Mouse (Mus musculus) forebrain, embryonic 14.5 days (tissue): Measurements from ENCODE around the gene Fstl4. TPM values are rescaled to one million over a fixed set of nuclear protein-coding genes. Genes with fewer than 3 reads are reported as not detected.

Source experiments
- ATAC-seq: fragments of 200-750 bp; cut with Nextera tagmentation; 2 replicates; pipeline ENCODE4 v1.8.0; 2017; ENCODE audit warnings: mild to moderate bottlenecking, moderate library complexity
- DNase-seq: peaks from one replicate; pipeline ENCODE4 v3.0.0-alpha.2; 2015; ENCODE audit warnings: low spot score
- H3K27ac ChIP-seq: fragments of 300-500 bp; sonication (generic); 2 replicates; pipeline ENCODE4 v1.5.1; 2014; ENCODE audit warnings: low read depth, mild to moderate bottlenecking, control low read depth, low read length, moderate library complexity
- H3K27me3 ChIP-seq: fragments of 300-500 bp; sonication (generic); replicated peaks from 2 replicates; pipeline ENCODE4 v1.6.1; 2014; ENCODE audit warnings: low read length, control low read depth, mixed read lengths; ENCODE audit not compliant: control insufficient read depth, insufficient read depth
- H3K36me3 ChIP-seq: fragments of 300-500 bp; sonication (generic); 2 replicates; pipeline ENCODE4 v1.6.1; 2014; ENCODE audit warnings: low read length, control low read depth; ENCODE audit not compliant: control insufficient read depth, insufficient read depth
- H3K4me1 ChIP-seq: fragments of 300-500 bp; sonication (generic); 2 replicates; pipeline ENCODE4 v1.6.1; 2014; ENCODE audit warnings: antibody characterized with exemption, low read length, control low read depth; ENCODE audit not compliant: control insufficient read depth, insufficient read depth
- H3K4me2 ChIP-seq: fragments of 300-500 bp; sonication (generic); 2 replicates; pipeline ENCODE4 v1.6.1; 2014; ENCODE audit warnings: mild to moderate bottlenecking, control low read depth, low read length
- H3K4me3 ChIP-seq: fragments of 300-500 bp; sonication (generic); 2 replicates; pipeline ENCODE4 v1.5.1; 2014; ENCODE audit warnings: low read depth, low read length, control low read depth
- H3K9ac ChIP-seq: fragments of 300-500 bp; sonication (generic); 2 replicates; pipeline ENCODE4 v1.6.1; 2014; ENCODE audit warnings: mild to moderate bottlenecking, low read length, control low read depth, moderate library complexity
- H3K9me3 ChIP-seq: fragments of 300-500 bp; sonication (generic); replicated peaks from 2 replicates; pipeline ENCODE4 v1.6.1; 2016; ENCODE audit warnings: low read length, control low read depth, mixed read lengths; ENCODE audit not compliant: control insufficient read depth
- WGBS: fragments of 180-500 bp; shearing (Covaris S2); extraction: QIAGEN DNeasy Blood & Tissue Kit; methylation state at CpG from one replicate; pipeline ENCODE4 v1.1.7; 2014; 5-methylcytosine and 5-hydroxymethylcytosine counted together
- polyA plus RNA-seq: library from polyadenylated mRNA; unstranded; fragments of >200 nt; fragmentation: Nextera tagmentation; extraction: Ambion mirVana; gene quantifications from 2 replicates; pipeline ENCODE4 v1.2.1, GENCODE M21; 2014

Gene Fstl4
- polyA plus RNA-seq, 1 experiment from 2014 or later: 2.4 TPM

- no peak overlapping the region for H3K27ac ChIP-seq
- no peak for DNase-seq
- no peak overlapping the region for H3K9ac ChIP-seq
- no peak overlapping the region for H3K4me3 ChIP-seq
- H3K27me3 ChIP-seq: no peaks in the 10 kb centered on the region
- no peaks in the 10 kb centered on the region for H3K9me3 ChIP-seq
- H3K36me3 ChIP-seq: no peaks in the 10 kb centered on the region
- peaks cover 8% of the 10 kb centered on the region for H3K4me1 ChIP-seq
- no peak overlapping the region for H3K4me2 ChIP-seq
- 85% methylated on average over 6 of the region's 6 CpGs for WGBS
- ATAC-seq: no peak
Observed at GRCm38 (mm10) chr11:52914431-52914830, 150.0 kb downstream of the Fstl4 start.

DNA sequence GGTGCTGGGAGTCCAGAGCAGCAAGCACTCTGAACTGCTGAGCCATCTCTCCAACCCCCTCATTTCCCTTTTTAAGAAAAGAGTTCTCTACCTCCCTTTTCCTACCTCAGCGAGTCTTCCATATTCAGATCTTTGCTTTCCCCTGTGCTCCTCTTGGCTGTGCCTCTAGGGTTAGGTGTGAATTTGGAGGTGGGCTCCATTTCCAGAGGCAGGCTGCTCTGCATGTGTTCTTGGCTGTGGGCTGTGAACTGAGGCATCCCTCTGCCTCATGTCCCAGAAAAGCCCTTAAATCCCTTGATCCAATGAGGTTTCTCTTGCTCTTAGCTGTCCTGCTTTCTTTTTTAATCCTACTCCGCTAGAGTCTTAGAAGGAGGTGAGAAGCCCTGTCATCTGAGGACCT, 151.2 kb downstream of the Fstl4 start:
- whole genome bisulfite sequencing: 86% methylated on average over 2 of the region's 2 CpGs
- no peak for ATAC-seq

DNA sequence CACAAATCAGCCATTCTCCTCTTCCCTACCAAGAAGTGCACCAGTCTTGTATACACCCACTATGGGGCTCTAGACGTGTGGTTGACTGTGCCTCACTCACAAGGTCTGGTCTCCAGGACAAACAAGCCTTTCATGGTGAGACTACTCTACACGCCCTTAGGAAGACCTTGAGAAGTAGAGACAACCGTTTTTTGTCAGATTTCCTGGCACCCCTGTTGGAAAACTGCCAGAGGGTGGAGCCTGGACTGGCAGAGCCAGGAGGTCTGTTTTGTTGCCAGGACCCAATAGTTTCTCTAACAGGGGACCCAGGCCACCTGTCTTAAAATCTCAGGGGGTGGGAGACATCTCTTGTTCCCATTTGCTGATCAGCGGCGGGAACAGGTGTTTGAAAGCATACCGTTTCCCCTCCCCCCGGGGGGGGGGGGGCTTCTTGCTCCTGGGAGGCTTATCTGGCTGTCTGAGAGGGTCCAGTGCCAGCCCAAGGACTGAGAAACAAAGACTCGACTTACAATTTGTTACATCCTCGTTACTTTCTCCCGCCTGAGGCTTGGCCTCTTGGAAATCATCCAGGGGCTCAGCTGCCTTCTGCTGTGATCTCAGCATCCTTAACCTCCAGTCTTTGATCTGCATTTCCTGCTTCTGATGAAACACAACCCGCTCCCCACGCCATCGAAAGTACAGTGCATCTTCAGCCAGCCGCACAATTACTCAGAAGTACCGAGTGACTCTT, 155.0 kb downstream of the Fstl4 start:
- Histone ChIP-seq H3K4me1 (peaks cover 10% of the 10 kb centered on the region), H3K4me2 (peak overlapping the region; percentile 1), H3K9me3 (no peaks in the 10 kb centered on the region), H3K4me3 (no peak overlapping the region), H3K27ac (no peak overlapping the region), H3K36me3 (no peaks in the 10 kb centered on the region), H3K27me3 (no peaks in the 10 kb centered on the region), H3K9ac (no peak overlapping the region)
- 15% methylated on average over 15 of the region's 15 CpGs for WGBS
- DNase-seq: peak; percentile 83
- ATAC-seq: peak; percentile 71

More for the DNA sequence above, 151.2 kb downstream of the Fstl4 start:
- no peaks in the 10 kb centered on the region for H3K9me3 ChIP-seq
- no peak overlapping the region for H3K4me2 ChIP-seq
- no peak overlapping the region for H3K27ac ChIP-seq
- H3K9ac ChIP-seq: no peak overlapping the region
- no peaks in the 10 kb centered on the region for H3K36me3 ChIP-seq
- H3K4me1 ChIP-seq: peaks cover 13% of the 10 kb centered on the region
- H3K4me3 ChIP-seq: no peak overlapping the region
- H3K27me3 ChIP-seq: no peaks in the 10 kb centered on the region
- DNase-seq: no peak

DNA sequence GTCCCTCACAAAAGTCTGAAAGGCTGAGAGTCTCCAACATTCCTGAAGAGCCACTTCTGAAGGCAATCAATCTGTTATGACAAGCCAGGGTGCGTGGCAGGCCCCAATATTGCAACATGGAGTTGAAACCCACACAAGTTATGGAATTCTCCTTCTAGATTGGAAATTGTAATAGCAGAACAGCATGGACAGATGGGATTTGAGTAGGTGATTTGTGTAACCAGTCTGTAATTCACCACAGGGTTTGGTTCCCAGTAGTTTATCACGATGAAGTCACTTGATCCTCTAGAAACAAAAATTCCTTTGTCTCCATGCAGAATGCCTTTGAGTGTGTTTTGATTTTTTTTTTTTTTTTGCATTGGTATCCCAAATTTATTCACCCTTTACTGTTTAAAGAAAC, 159.8 kb downstream of the Fstl4 start:
- Histone ChIP-seq H3K27ac (no peak overlapping the region), H3K27me3 (no peaks in the 10 kb centered on the region), H3K4me2 (no peak overlapping the region), H3K4me3 (no peak overlapping the region), H3K4me1 (peaks cover 8% of the 10 kb centered on the region), H3K9me3 (no peaks in the 10 kb centered on the region), H3K36me3 (no peaks in the 10 kb centered on the region), H3K9ac (no peak overlapping the region)
- no peak for DNase-seq
- 69% methylated on average over 2 of the region's 2 CpGs for WGBS
- ATAC-seq: no peak

GRCm38 (mm10) chr11:52928321-52928720, 163.9 kb downstream of the Fstl4 start:
- Histone ChIP-seq H3K4me2 (no peak overlapping the region), H3K36me3 (no peaks in the 10 kb centered on the region), H3K4me3 (no peak overlapping the region), H3K4me1 (no peaks in the 10 kb centered on the region), H3K27me3 (no peaks in the 10 kb centered on the region), H3K9me3 (no peaks in the 10 kb centered on the region), H3K9ac (no peak overlapping the region), H3K27ac (no peak overlapping the region)
- 83% methylated on average over 4 of the region's 4 CpGs for WGBS
- ATAC-seq: no peak
- no peak for DNase-seq

DNA sequence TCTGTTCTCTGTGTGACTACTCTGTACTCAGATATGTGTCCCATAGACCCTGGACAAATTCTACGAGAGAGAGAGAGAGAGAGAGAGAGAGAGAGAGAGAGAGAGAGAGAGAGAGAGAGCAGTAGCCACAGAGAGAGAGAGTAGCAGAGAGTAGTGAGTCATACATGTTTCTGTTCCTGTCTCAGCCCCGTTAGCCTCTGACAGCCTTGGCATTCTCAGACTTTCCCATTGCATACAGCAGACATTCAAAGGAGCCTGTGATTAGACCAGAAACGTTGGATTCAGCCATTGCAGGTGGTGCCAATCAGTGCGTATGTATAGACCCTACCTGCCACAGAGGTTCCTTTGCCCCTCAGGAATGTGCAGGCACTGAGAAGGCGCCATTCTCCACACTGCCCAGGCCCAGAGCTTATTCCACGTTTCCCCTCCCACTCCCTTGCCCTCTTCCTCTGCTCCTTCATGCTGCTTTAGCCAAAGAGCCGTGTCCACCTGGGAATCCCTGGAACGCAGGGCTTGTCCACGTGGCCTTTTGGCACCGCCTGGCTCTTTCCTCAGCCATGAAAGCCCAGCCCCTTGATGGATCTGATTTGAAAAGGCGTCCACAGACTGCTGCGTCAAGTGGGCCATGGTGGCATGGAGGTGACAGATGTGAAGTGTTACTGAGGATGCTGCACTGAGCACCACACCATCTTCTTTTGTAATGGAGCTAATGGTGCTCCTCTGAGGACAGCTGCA, 175.1 kb downstream of the Fstl4 start:
- 64% methylated on average over 12 of the region's 12 CpGs for WGBS
- Histone ChIP-seq H3K36me3 (no peaks in the 10 kb centered on the region), H3K4me3 (no peak overlapping the region), H3K4me2 (no peak overlapping the region), H3K9ac (no peak overlapping the region), H3K9me3 (no peaks in the 10 kb centered on the region), H3K27me3 (no peaks in the 10 kb centered on the region), H3K4me1 (no peaks in the 10 kb centered on the region), H3K27ac (no peak overlapping the region)
- DNase-seq (no peak), ATAC-seq (no peak)

DNA sequence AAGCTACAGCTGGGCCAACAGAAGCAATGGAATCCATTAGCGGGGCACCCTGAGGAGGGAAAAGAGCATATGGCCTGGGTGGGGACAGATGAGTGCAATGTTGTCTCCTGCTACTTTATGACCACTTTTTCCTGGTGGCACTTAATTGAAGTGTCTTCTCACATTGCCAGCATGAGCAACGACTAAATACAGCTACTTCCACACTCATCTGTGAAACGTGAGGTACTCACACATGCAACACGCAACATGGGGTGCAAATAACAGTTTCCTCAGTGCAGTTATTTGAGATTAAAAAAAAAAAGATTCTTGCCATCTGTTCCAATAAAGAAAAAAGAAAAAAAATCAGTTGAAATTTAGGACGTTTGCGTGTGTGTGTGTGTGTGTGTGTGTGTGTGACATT, 178.5 kb downstream of the Fstl4 start:
- Histone ChIP-seq H3K9me3 (no peaks in the 10 kb centered on the region), H3K27ac (peak overlapping the region; percentile 39; the same call in 1 of the 2 replicates), H3K4me3 (no peak overlapping the region), H3K9ac (no peak overlapping the region), H3K36me3 (no peaks in the 10 kb centered on the region), H3K4me2 (no peak overlapping the region), H3K4me1 (no peaks in the 10 kb centered on the region), H3K27me3 (no peaks in the 10 kb centered on the region)
- ATAC-seq: no peak; the same call in 1 of the 2 replicates
- WGBS: 77% methylated on average over 6 of the region's 6 CpGs
- DNase-seq: peak; percentile 48

DNA sequence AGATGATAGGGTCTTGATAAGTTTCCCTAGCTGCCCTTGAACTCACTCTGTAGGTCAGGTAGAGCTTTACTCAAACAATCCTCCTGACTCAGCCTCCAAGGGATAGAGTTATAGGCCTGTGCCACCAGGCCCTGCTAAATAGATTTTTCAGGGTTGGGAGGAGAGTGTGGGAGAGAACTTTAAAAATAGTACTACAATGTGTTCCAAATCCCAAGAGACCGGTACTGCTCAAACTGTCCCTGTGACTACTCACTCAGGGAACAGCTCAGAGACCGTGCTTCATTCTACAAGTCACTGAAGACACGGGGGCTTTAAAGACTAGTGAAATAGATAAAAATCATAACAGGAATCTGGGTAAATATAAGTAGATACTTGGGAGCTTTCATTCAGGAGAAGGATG, 190.6 kb downstream of the Fstl4 start:
- Histone ChIP-seq H3K4me3 (no peak overlapping the region), H3K36me3 (no peaks in the 10 kb centered on the region), H3K9me3 (no peaks in the 10 kb centered on the region), H3K9ac (no peak overlapping the region), H3K27me3 (no peaks in the 10 kb centered on the region), H3K4me1 (no peaks in the 10 kb centered on the region), H3K4me2 (no peak overlapping the region), H3K27ac (no peak overlapping the region)
- ATAC-seq (no peak), DNase-seq (no peak)
- 92% methylated on average over 3 of the region's 3 CpGs for WGBS

- no peaks in the 10 kb centered on the region for H3K4me1 ChIP-seq
- H3K4me3 ChIP-seq: no peak overlapping the region
- DNase-seq: no peak
- H3K9ac ChIP-seq: no peak overlapping the region
- H3K36me3 ChIP-seq: no peaks in the 10 kb centered on the region
- no peak overlapping the region for H3K4me2 ChIP-seq
- WGBS: 81% methylated on average over 9 of the region's 9 CpGs
- no peak overlapping the region for H3K27ac ChIP-seq
- ATAC-seq: no peak
- no peaks in the 10 kb centered on the region for H3K9me3 ChIP-seq
- no peaks in the 10 kb centered on the region for H3K27me3 ChIP-seq
Observed at GRCm38 (mm10) chr11:52968809-52969208, 204.4 kb downstream of the Fstl4 start.
